Mouse (Mus musculus): ENCODE results near the gene Ksr1. TPM values are rescaled to one million over a fixed set of nuclear protein-coding genes. Genes with fewer than 3 reads are reported as not detected.

Ksr1 gene
- total and polyA plus RNA-seq, 3 experiments: 22.5 to 73.1 (median 61.2) TPM

DNA sequence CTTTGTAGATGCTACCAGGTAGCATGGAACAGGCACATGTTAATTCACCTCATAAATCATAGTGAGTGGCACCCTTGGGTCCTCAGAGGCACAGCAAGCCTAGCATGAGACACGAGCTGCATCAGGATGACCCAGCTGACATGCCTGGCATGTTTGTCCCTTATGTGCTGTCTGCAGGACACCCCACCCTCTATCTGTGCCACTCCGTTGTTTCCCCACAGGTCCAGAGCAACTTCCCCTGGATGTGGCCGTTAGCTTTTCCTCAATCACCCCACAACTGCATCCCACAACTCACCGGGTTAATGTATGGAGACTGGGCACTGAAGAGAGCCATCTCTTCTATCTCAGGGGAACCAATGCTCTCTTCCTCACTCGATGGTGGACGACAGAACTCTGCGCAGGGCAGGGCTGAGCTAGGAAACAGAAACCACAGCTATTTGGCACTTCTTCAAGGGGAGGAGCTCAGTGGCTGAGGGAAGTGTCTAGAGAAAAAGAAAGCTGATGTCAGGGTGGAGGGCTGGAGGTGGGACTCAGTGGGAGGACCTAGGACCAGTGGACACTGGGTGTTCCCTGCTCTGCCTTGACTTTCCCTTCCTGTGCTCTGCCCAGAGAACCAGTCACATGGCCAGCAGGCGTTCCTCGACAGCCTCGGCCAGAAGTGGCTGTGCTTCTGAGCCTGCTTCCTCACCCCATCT, 161.6 kb downstream of the Ksr1 start, which contains the start of gene Lgals9:
Gene Lgals9 (minus strand): TSS at position 464 of the 695 bp plus-strand sequence.
- peaks cover 8 to 27% of the 10 kb centered on the region in 2 experiments for H3K4me1 ChIP-seq (ENCODE audit: control insufficient read depth in 1 of 2, insufficient read depth in 2 of 2)
- in situ Hi-C loops (cut with MboI; ENCODE audit: low pct_ligation_motif_present, low pct_unique_long_range_greater_than_20kb, low sequenced_read_pairs) (no loop called here), dilution Hi-C loops (cut with MboI; ENCODE audit: extremely low pct_ligation_motif_present, extremely low pct_unique_long_range_greater_than_20kb, low sequenced_read_pairs) (no loop called here)
- H3K4me3 ChIP-seq (replicated peaks in 1 of 3; ENCODE audit: low read depth in 2 of 3, low read length in 2 of 3, poor library complexity in 1 of 3): peak within 1 kb of the TSS; percentile 21 to 49 (median 36)
- TF ChIP-seq EP300 (IDR thresholded peaks at IDR 0.05; ENCODE audit: low read length) (0 out of 2 replicates have a peak, but pooled peaks have one; percentile 19), RAD21 (IDR thresholded peaks at IDR 0.05; ENCODE audit: low read depth, low read length) (no peak), ELF1 (IDR thresholded peaks at IDR 0.05; ENCODE audit: low read depth, low read length) (peak; percentile 60), USF2 (conservative IDR thresholded peaks at IDR 0.05; ENCODE audit: low read depth, low read length) (peak; percentile 45), SIN3A (IDR thresholded peaks at IDR 0.05; ENCODE audit: low read length) (no peak), NRF1 (IDR thresholded peaks at IDR 0.05; ENCODE audit: low read depth, low read length) (peak; percentile 75), MEF2A (IDR thresholded peaks at IDR 0.05; ENCODE audit: borderline replicate concordance, low read depth, low read length) (no peak), ZKSCAN1 (IDR thresholded peaks at IDR 0.05; ENCODE audit: borderline replicate concordance, low read depth, low read length) (no peak), NELFE (IDR thresholded peaks at IDR 0.05; ENCODE audit: low read depth, low read length) (no peak), POLR2AphosphoS2 (IDR thresholded peaks at IDR 0.05; ENCODE audit: low read depth, low read length) (no peak), JUN (IDR thresholded peaks at IDR 0.05; ENCODE audit: insufficient read depth, low read depth, low read length) (no peak), TBP (conservative IDR thresholded peaks at IDR 0.05; ENCODE audit: low read depth, low read length) (peak; percentile 61), MAX (IDR thresholded peaks at IDR 0.05; ENCODE audit: low read length) (peak; percentile 66), ZC3H11A (IDR thresholded peaks at IDR 0.05; ENCODE audit: low read depth, low read length) (no peak), USF1 (IDR thresholded peaks at IDR 0.05; ENCODE audit: low read depth, low read length) (peak; percentile 56), SMC3 (IDR thresholded peaks at IDR 0.05; ENCODE audit: low read depth, low read length) (no peak), GABPA (IDR thresholded peaks at IDR 0.05; ENCODE audit: insufficient replicate concordance, low read depth, low read length) (no peak), BHLHE40 (IDR thresholded peaks at IDR 0.05; ENCODE audit: low read depth, low read length) (no peak), POLR2A (IDR thresholded peaks at IDR 0.05; ENCODE audit: low read depth, low read length) (peak; percentile 54; the same call in 1 of the 2 replicates), TCF12 (IDR thresholded peaks at IDR 0.05; ENCODE audit: low read depth, low read length) (peak; percentile 52; the same call in 1 of the 2 replicates), ZNF384 (IDR thresholded peaks at IDR 0.05; ENCODE audit: low read depth, low read length) (no peak), ETS1 (conservative IDR thresholded peaks at IDR 0.05; ENCODE audit: low read depth, low read length) (no peak), MXI1 (IDR thresholded peaks at IDR 0.05; ENCODE audit: low read depth, low read length) (no peak), ZMIZ1 (IDR thresholded peaks at IDR 0.05; ENCODE audit: low read depth, low read length) (0 out of 2 replicates have a peak, but pooled peaks have one; percentile 37)
- H3K27ac ChIP-seq (ENCODE audit: insufficient read depth, low read depth): no peak within 1 kb of the TSS
- peaks cover 0 to 69% of the 10 kb centered on the region in 2 experiments for H3K36me3 ChIP-seq (replicated peaks in 1 of 2; ENCODE audit: control insufficient read depth in 1 of 2, insufficient read depth in 1 of 2, low read length in 1 of 2)
- peak within 1 kb of the TSS; percentile 21 for H3K9ac ChIP-seq (ENCODE audit: insufficient read depth, low read depth)
- H3K27me3 ChIP-seq (replicated peaks): no peaks in the 10 kb centered on the region
- peak within 1 kb of the TSS; percentile 37 for H3K4me2 ChIP-seq (ENCODE audit: insufficient read depth, low read depth, poor library complexity, severe bottlenecking)
- no peaks in the 10 kb centered on the region for H3K9me3 ChIP-seq (replicated peaks; ENCODE audit: low read length)
- no peaks in the 10 kb centered on the region for H3K79me2 ChIP-seq (replicated peaks; ENCODE audit: control insufficient read depth, extremely low read depth, insufficient read depth, poor library complexity, severe bottlenecking)
- peak; percentile 65 for DNase-seq (ENCODE audit: extremely low read depth)
